Mouse (Mus musculus) heart, adult 2 months (tissue): ENCODE results near the gene Upp2.

Experiments used
- CTCF ChIP-seq: fragments of 200-600 bp; IDR thresholded peaks from 2 replicates; pipeline ENCODE4 v1.8.1; 2022; ENCODE audit warnings: antibody characterized with exemption, mild to moderate bottlenecking, moderate library complexity
- POLR2A ChIP-seq: fragments of 200-500 bp; IDR thresholded peaks from 2 replicates; pipeline ENCODE4 v1.6.1; 2011; ENCODE audit warnings: mild to moderate bottlenecking, low read depth, low read length, control low read depth; ENCODE audit not compliant: insufficient read depth

DNA sequence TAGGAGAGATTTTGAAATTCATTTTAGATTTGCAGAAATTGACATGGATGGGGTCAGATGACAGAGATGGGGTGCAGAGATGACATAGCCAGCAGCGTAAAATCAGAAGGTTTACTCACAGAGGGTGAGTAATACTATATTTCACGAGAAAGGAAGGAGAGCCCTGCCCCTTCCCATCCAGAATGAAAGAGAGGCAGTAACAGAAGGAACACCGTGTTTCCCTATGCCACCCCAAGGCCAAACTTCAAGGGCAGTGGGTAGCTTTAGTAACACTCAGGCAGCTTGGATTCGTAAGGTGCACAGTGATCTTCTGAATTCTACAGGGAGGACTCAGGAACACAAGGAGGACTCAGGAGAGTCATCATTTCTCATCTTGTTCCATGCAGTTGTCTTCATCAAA lies 144.0 kb downstream of the Upp2 start:
- TF ChIP-seq CTCF (no peak), POLR2A (no peak)
